Mouse (Mus musculus) central nervous system, embryonic 18 days (tissue): ENCODE data around the gene Klk1b5. TPM values are rescaled to one million over a fixed set of nuclear protein-coding genes. Genes with fewer than 3 reads are reported as not detected.

Experiments
- polyA plus RNA-seq: library from polyadenylated mRNA; depleted of rRNA; stranded (reverse); fragments of >200 nt; gene quantifications from 2 replicates; pipeline ENCODE4 v1.2.3, GENCODE M21; 2012; rRNA removed

The Klk1b5 gene
- polyA plus RNA-seq, result not detected in 2 replicates

DNA sequence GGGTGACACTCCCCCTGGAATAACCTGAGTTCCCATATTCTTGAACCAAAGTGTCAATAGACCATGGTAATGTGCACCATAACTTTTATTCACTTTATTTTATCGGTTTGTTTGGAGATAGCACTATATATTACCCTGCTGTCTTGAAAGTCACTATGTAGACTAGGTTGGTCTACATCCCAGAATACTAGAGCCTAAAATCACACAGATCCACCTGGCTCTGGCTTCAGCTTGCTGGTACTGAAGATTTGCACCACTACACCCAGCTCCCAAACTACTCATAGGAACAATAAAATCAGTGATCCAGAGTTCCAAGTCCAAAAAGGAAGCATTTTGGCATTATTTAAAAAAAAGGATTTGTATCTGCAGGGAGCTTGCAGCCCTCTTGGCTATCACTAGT is at the start of gene Klk1b5:
Gene Klk1b5, plus strand, starts transcription at position 301 of the 400 bp plus-strand sequence.

DNA sequence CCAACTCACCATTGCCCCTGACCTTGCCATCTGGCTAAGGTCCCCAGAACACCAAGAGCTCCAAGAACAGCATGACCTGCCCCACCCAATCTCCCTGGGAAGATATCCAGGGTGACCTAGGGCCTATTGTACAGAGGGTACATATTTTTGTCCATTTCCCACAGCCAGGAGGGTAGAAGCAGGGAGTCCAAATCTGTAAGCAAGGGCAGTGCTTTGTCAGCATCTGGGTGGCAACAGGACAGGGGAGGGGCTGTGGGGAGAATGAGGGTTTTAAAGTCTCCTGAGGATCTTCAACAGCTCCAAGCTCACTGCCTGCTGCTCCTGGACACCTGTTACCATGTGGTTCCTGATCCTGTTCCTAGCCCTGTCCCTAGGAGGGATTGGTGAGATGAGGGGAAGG is 27.8 kb upstream of the Klk1b5 start, which contains the start of gene Klk1b24:
Gene Klk1b24, plus strand, starts transcription at position 301 of the 400 bp plus-strand sequence.

DNA sequence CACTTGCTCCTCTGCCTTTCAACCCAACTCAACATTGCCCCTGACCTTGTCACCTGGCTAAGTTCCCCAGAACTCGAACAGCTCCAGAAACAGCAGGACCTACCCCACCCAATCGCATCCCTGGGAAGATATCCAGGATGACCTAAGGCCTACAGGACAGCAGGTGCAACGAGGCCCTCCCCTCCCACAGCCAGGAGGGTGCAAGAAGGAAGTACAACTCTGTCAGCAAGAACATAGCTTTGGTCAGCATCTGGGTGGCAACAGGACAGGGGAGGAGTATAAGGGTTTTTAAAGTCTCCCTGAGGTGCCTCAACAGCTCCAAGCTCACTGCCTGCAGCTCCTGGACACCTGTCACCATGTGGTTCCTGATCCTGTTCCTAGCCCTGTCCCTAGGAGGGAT is 17.9 kb upstream of the Klk1b5 start, which contains the start of gene Klk1b3:
Gene Klk1b3, plus strand, starts transcription at position 301 of the 400 bp plus-strand sequence.

DNA sequence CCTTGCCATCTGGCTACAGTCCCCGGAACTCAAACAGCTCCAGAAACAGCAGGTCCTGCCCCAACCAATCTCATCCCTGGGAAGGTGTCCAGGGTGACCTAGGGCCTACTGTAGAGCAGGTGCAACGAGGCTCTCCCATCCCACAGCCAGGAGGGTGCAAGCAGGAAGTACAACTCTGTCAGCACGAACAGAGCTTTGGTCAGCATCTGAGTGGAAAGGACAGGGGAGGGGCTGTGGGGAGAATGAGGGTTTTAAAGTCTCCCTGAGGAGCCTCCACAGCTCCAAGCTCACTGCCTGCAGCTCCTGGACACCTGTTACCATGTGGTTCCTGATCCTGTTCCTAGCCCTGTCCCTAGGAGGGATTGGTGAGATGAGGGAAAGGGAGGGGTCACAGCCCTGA is 8.6 kb upstream of the Klk1b5 start, which contains the start of gene Klk1b4:
Gene Klk1b4, plus strand, starts transcription at position 301 of the 400 bp plus-strand sequence.

DNA sequence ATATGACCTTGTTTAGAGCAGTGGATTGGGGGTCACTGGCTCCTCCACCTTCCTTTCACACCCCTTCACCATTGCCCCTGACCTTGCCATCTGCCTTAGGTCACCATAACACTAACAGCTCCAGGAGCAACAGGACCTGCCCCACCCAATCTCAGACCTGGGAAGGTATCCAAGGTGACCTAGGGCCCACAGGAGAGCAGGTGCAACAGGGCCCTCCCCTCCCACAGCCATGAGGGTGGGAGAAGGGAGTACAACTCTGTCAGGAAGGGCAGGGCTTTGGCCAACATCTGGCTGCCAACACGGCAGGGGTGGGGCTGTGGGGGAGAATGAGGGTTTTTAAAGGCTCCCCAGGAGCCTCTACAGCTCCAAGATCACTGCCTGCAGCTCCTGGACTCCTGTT is 9.3 kb downstream of the Klk1b5 start, which contains the start of gene Klk1:
Gene Klk1, plus strand, starts transcription at position 285 of the 400 bp plus-strand sequence.

DNA sequence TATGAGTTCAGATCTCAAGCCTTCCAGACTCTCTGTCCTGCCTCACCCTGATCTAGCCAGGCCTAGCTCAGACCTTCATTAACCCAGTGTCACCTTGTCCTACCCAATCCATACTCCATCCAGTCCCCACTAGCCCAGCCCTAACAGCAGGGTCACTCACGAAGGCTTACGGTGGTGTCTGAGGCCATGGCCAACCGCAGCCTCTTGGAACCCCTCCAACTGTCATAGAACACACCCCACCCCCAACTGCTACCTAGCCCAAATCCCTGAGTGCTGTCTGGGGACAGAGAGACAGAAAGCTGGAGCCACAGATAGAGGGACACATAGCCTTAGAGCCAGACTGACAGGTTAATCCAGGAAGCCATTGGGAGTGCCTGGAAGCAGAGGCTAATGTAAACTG is 20.2 kb downstream of the Klk1b5 start, which contains the start of gene Gm36864:
Gene Gm36864, plus strand, starts transcription at position 269 of the 400 bp plus-strand sequence.

DNA sequence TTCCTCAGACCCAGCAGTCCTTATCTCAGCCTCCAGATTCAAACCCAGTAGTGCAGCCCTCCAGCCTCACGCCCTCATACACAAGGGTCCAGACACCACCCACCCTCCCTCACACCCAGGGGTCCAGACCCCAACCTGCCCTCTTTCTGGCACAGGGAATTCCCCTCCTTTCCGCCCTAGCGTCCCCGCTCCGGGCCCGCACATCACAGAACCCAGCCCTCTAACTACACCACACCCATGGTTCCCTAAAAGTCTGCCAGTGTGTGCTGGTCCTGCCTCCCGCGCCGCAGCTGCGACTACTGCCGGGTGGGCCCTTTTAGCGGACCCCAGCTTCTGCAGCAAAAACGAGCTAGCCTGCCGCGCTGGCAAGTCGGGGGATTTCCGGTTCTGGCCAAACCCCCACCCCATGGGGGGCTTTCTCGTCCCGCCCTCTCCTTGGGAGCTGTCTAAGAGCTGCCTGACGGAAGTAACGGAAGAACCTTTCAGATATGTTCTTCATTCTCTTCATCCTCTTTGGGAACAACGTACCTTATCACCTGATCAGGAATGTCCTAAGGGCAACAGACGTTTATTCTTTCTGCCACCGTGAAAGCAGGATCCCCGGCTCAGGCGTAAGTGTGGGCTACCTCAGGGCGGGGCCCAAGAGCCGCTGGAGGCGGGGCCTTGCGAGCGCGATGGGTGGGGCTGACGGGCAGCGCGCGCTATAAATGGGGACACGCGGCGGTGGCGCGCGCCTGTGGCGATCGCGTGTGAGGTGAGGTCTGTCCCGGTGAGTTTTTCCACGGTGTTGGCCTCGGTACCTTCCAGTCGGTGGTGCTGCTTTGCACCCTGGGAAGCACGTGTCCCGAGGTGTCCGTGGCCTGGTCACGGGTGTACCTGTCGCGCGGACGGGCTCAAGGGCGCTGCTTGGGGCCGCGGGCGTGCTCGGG is 30.6 kb downstream of the Klk1b5 start, which contains the start of the genes 1700028J19Rik and 2410002F23Rik:
Gene 1700028J19Rik, minus strand, starts transcription at position 641 of the 929 bp plus-strand sequence.
Gene 2410002F23Rik, plus strand, starts transcription at position 668 of the 929 bp plus-strand sequence.

DNA sequence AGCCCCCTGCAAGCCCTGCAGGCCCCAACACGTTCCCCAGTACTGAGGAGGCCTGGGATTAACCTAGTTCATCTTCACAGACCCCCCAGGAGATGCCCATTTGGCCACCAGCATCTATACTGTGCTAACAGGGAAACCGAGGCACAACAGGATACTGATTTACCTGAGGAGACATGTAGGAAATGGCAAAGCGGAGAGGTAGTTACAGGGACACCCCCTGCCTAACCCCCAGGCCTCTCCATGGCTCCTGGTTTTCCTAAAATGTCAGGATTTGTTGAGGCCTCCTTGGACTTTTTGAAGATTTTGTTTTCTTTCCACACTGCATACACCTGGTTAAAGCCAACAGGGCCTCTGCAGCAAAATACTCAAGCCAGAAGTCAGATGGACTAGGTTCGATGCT is 41.5 kb downstream of the Klk1b5 start, which contains the start of gene Acp4:
Gene Acp4, minus strand, starts transcription at position 101 of the 400 bp plus-strand sequence.

DNA sequence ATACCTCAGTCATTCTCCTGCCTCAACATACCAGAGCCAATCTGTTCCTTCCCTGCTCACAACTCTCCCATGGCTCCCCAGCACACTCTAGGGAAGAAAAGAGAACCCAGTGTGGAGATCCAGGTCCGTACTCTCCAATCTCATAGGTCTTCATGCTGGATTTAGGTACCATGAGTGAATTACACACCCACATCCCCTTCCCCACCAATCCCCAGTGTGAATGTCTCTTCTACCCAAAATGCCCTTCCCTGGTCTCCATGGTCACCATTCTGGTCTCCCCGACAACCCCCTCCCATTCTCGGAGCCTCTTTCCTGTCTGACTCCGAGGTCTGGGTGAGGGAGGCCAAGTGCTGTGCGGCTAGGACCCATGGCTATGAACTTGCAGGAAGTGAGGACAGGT is 45.4 kb downstream of the Klk1b5 start, which contains the start of gene Gm15517:
Gene Gm15517, plus strand, starts transcription at position 301 of the 400 bp plus-strand sequence.

Other genes with a start within 250 kb of the Klk1b5 start
- not detected in 2 replicates for gene Klk1b1, start 249.2 kb upstream of the Klk1b5 start, polyA plus RNA-seq
- not detected in 2 replicates for gene Klk1b9, start 239.9 kb upstream of the Klk1b5 start, polyA plus RNA-seq
- gene Klk1b11, start 220.1 kb upstream of the Klk1b5 start, polyA plus RNA-seq, result not detected in 2 replicates
- gene Klk1b26, start 203.8 kb upstream of the Klk1b5 start, polyA plus RNA-seq, result 0.08 TPM in 1 of 2 replicates, not detected in the other
- 0.07 TPM in 1 of 2 replicates, not detected in the other for gene Klk1b27, start 163.7 kb upstream of the Klk1b5 start, polyA plus RNA-seq
- gene Klk1b21, start 113.6 kb upstream of the Klk1b5 start, polyA plus RNA-seq, result not detected in 2 replicates
- not detected in 2 replicates for gene Klk1b22, start 103.3 kb upstream of the Klk1b5 start, polyA plus RNA-seq
- 0.05 TPM in 1 of 2 replicates, not detected in the other for gene Klk1b16, start 79.2 kb upstream of the Klk1b5 start, polyA plus RNA-seq
- gene Klk1b24, start 27.7 kb upstream of the Klk1b5 start, polyA plus RNA-seq, result not detected in 2 replicates
- gene Klk1b3, start 17.8 kb upstream of the Klk1b5 start, polyA plus RNA-seq, result not detected in 2 replicates
- gene Klk1b4, start 8.5 kb upstream of the Klk1b5 start, polyA plus RNA-seq, result not detected in 2 replicates
- not detected in 2 replicates for gene Klk1, start 9.4 kb downstream of the Klk1b5 start, polyA plus RNA-seq
- gene Gm36864, start 20.2 kb downstream of the Klk1b5 start, polyA plus RNA-seq, result not detected in 2 replicates
- gene 1700028J19Rik, start 30.8 kb downstream of the Klk1b5 start, polyA plus RNA-seq, result 1.3 and 1.7 TPM in 2 replicates
- gene 2410002F23Rik, start 30.8 kb downstream of the Klk1b5 start, polyA plus RNA-seq, result 296 and 311 TPM in 2 replicates
- gene Acp4, start 41.4 kb downstream of the Klk1b5 start, polyA plus RNA-seq, result not detected in 2 replicates
- not detected in 2 replicates for gene Gm15517, start 45.5 kb downstream of the Klk1b5 start, polyA plus RNA-seq
- 2.7 and 7.5 TPM in 2 replicates for gene Clec11a, start 91.0 kb downstream of the Klk1b5 start, polyA plus RNA-seq
- 23.2 and 35.2 TPM in 2 replicates for gene Shank1, start 94.3 kb downstream of the Klk1b5 start, polyA plus RNA-seq
- 55.4 and 56.4 TPM in 2 replicates for gene Syt3, start 168.2 kb downstream of the Klk1b5 start, polyA plus RNA-seq
- gene 1700008O03Rik, start 169.9 kb downstream of the Klk1b5 start, polyA plus RNA-seq, result 4.7 and 5.2 TPM in 2 replicates
- gene Lrrc4b, start 213.1 kb downstream of the Klk1b5 start, polyA plus RNA-seq, result 229 and 267 TPM in 2 replicates
- gene Aspdh, start 249.4 kb downstream of the Klk1b5 start, polyA plus RNA-seq, result 13.8 and 16.1 TPM in 2 replicates